Mouse (Mus musculus) lung, postnatal 36 days (tissue): ENCODE results near the gene Hip1r.
A peak's percentile ranks its signal among the peaks of the same experiment; 100 is the strongest.

Source experiments
- DNase-seq: peaks from one replicate; pipeline ENCODE4 v3.0.0; 2022; ENCODE audit warnings: mixed read lengths

The Hip1r gene

GRCm38 (mm10) chr5:123997211-123997751 lies 23.9 kb downstream of the Hip1r start:
- no peak for DNase-seq

- no peak for DNase-seq
These were observed 24.4 kb downstream of the Hip1r start for GRCm38 (mm10) chr5:123997811-123998210.

- DNase-seq: no peak
These were observed 24.9 kb downstream of the Hip1r start for GRCm38 (mm10) chr5:123998370-123998769.

GRCm38 (mm10) chr5:124000824-124001223 lies 27.4 kb downstream of the Hip1r start:
- peak; percentile 94 for DNase-seq

- DNase-seq: no peak
These were observed 27.8 kb downstream of the Hip1r start for GRCm38 (mm10) chr5:124001274-124001673.

- no peak for DNase-seq
These were observed 29.4 kb downstream of the Hip1r start for GRCm38 (mm10) chr5:124002876-124003275.

GRCm38 (mm10) chr5:124003375-124003774 lies 29.9 kb downstream of the Hip1r start:
- no peak for DNase-seq

GRCm38 (mm10) chr5:124004356-124005150 lies 31.1 kb downstream of the Hip1r start:
- no peak for DNase-seq

- no peak for DNase-seq
These were observed 31.7 kb downstream of the Hip1r start for GRCm38 (mm10) chr5:124005151-124005500.

- DNase-seq: no peak
These were observed 32.2 kb downstream of the Hip1r start for GRCm38 (mm10) chr5:124005591-124005990.

- DNase-seq: no peak
These were observed 32.9 kb downstream of the Hip1r start for GRCm38 (mm10) chr5:124006082-124006873.

- peak; percentile 54 for DNase-seq
These were observed 33.6 kb downstream of the Hip1r start for GRCm38 (mm10) chr5:124006891-124007491.

GRCm38 (mm10) chr5:124010077-124010476 lies 36.6 kb downstream of the Hip1r start:
- no peak for DNase-seq

- DNase-seq: peak; percentile 83
These were observed 37.7 kb downstream of the Hip1r start for GRCm38 (mm10) chr5:124010910-124011655.

GRCm38 (mm10) chr5:124011927-124012326 lies 38.5 kb downstream of the Hip1r start:
- no peak for DNase-seq

GRCm38 (mm10) chr5:124012885-124013284 lies 39.5 kb downstream of the Hip1r start:
- DNase-seq: no peak

GRCm38 (mm10) chr5:124013747-124014146 lies 40.3 kb downstream of the Hip1r start:
- no peak for DNase-seq

GRCm38 (mm10) chr5:124014180-124014579 lies 40.8 kb downstream of the Hip1r start:
- no peak for DNase-seq

GRCm38 (mm10) chr5:124014791-124015251 lies 41.4 kb downstream of the Hip1r start:
- peak; percentile 72 for DNase-seq

GRCm38 (mm10) chr5:124015727-124016126 lies 42.3 kb downstream of the Hip1r start:
- DNase-seq: no peak

GRCm38 (mm10) chr5:124016291-124016821 lies 42.9 kb downstream of the Hip1r start:
- DNase-seq: peak; percentile 77

GRCm38 (mm10) chr5:124017941-124018340 lies 44.5 kb downstream of the Hip1r start:
- no peak for DNase-seq
